ENCODE assay signal across 19 mouse cellular contexts in genomic region chr1:93026600-93026999, GRCm38 (mm10). TPM values are rescaled to one million over a fixed set of nuclear protein-coding genes. Genes with fewer than 3 reads are reported as not detected.
"Had no signal": no experiment of that assay in that cellular context is flagged by ENCODE, and none has a peak within 500 bp of the region (broad histone marks: within the 10 kb centered on the region; RNA-seq: fewer than 3 reads in every experiment).

No protein-coding gene starts in this region.

- ATAC-seq: intestine, embryonic 15.5 days; lung, postnatal 0 days; midbrain, embryonic 15.5 days had no signal

- DNase-seq: kidney, adult 18-20 months; kidney, adult 9 months; kidney, postnatal 14 days; kidney, postnatal 4 days; layer of hippocampus, adult 9-11 months; lung, adult 2 months; thymus, adult 18-20 months; thymus, postnatal 36 days had no signal

- H3K4me1 ChIP-seq: intestine, embryonic 15.5 days; limb, embryonic 10.5 days; limb, embryonic 13.5 days; midbrain, embryonic 12.5 days; midbrain, embryonic 15.5 days; neural tube, embryonic 13.5 days had no signal

- H3K4me3 ChIP-seq: intestine, embryonic 15.5 days; limb, embryonic 10.5 days; limb, embryonic 13.5 days; midbrain, embryonic 12.5 days; midbrain, embryonic 15.5 days; neural tube, embryonic 13.5 days had no signal

- H3K9me3 ChIP-seq: intestine, embryonic 15.5 days; limb, embryonic 10.5 days; limb, embryonic 13.5 days; midbrain, embryonic 12.5 days; midbrain, embryonic 15.5 days; neural tube, embryonic 13.5 days had no signal

- H3K4me2 ChIP-seq: intestine, embryonic 15.5 days; limb, embryonic 13.5 days; midbrain, embryonic 12.5 days; midbrain, embryonic 15.5 days; neural tube, embryonic 13.5 days had no signal

- H3K36me3 ChIP-seq: intestine, embryonic 15.5 days; limb, embryonic 10.5 days; limb, embryonic 13.5 days had no signal

- H3K27me3 ChIP-seq: intestine, embryonic 15.5 days; limb, embryonic 13.5 days; midbrain, embryonic 12.5 days; midbrain, embryonic 15.5 days; neural tube, embryonic 13.5 days had no signal

- H3K9ac ChIP-seq: intestine, embryonic 15.5 days; limb, embryonic 13.5 days; midbrain, embryonic 12.5 days; midbrain, embryonic 15.5 days; neural tube, embryonic 13.5 days had no signal

- H3K27ac ChIP-seq: intestine, embryonic 15.5 days; limb, embryonic 10.5 days; limb, embryonic 13.5 days; macrophage; midbrain, embryonic 12.5 days; midbrain, embryonic 15.5 days; neural tube, embryonic 13.5 days had no signal

RNA-seq across cellular contexts. Expression of gene Aqp12, which starts 20.5 kb away (rescaled TPM):
- polyA plus RNA-seq: kidney, embryonic 16.5 days; limb, embryonic 10.5 days; limb, embryonic 13.5 days; liver, adult 2 months; lung, adult 2 months; lung, postnatal 0 days; macrophage; midbrain, embryonic 12.5 days; midbrain, embryonic 15.5 days; neural tube, embryonic 13.5 days; urinary bladder, adult 2 months had no signal
